Mouse (Mus musculus) ES-Bruce4 (cell line): ENCODE measurements around the gene Polr3b.

Experiments
- CTCF ChIP-seq: IDR thresholded peaks from one replicate; pipeline ENCODE4 v1.8.1; 2011; ENCODE audit warnings: low read depth, low read length
- POLR2A ChIP-seq: IDR thresholded peaks from one replicate; pipeline ENCODE4 v1.8.1; 2011; ENCODE audit warnings: low read length; ENCODE audit not compliant: insufficient read depth

GRCm38 (mm10) chr10:84585294-84585650, 36.8 kb upstream of the Polr3b start:
- no peak for TF ChIP-seq CTCF
- TF ChIP-seq POLR2A = no peak
